Mouse (Mus musculus): ENCODE data around the gene Twistnb.

Gene Twistnb

DNA sequence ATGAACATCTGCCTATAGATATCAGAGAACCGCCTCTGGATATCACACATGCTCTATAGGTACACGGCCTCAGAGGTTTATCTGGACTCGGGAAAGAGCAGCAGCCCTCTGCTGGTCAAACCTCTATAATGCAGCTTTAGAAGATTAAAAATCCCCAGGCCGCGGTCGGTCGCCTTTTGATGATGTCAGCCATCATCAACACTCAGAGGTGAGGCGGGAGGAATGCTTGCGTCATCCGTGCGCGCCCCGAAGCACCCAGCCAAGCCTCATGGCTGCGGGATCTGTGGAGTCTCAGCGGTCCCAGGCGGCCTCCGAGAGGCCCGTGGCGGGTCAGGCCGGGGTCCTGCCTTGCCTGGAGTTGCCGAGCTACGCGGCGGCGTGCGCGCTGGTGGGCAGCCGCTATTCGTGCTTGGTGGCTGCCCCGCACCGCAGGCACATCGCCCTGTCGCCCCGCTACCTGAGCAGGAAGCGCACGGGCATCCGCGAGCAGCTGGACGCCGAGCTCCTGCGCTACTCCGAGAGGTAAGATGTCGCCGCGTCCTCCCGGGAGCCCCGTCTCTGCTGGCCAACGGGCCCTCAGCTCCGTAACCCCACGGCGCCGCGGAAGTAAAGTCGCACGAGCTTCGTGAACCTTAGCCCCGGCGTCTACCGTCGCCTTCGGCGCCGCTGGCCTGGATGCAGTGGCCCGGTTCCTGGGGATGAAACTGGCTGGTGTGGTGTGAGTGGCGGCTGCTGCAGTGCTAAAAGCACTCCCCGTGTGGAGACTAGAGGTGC is at the start of gene Twistnb:
Twistnb (plus strand) TSS at position 249 of the 774 bp plus-strand sequence.
- DNase-seq (ENCODE audit: low spot score in 2 of 2) = peak; percentile 96 to 97

DNA sequence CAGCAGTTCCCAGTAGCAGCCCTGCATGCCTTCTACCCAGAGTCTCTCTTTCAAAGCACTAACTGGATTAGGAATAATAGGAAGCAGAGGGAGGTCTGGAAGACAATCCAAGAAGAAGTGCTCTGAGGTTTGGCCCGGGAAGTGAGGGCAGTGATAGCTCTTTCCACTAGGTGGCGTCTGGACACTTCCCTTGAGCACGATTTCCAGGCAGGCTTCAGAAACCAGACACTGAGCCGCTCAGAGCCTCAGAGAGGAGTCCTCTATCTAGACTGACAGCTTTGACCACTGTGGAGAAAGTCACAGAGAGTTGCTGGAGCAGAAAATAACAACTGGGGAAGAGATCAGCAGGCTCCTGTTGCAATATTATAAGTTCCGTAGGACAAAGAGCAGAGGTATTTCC is 40.6 kb upstream of the Twistnb start:
- DNase-seq (ENCODE audit: low spot score in 2 of 2) = peak; percentile 63 to 66

DNA sequence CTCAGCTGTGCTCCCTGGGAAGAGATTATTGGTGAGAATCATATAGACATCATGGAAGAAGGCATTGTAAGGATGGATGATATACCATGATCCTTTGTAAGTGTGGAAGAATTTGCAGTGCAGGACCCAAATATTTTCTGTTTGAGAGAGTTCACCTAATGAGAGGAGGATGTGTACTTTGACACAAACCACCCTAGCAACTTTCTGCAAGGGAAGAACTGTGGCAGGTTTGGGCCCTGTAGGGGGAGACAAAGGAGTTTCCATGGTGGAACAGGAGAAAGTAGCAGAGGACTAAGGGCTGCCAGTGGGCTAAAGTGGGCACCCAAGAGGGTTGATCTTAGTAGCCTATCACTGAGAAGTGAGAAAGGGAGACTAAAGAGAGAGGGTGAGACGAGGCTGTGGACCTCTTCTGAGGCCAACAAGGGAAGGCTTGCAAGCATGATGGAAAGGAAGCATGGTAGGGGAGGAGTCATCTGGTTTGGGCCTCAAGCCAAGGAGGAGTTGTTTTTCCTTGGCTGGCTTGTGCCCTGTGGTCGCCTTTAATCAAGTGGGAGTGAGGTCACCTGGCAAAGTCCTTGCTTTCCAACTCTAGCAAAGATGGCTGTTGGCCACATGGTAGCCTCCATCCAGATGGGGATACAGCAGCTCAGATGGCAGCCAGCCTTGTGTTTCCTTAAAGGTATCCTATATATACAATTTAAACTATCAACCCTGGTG is 38.4 kb upstream of the Twistnb start:
- no peak for DNase-seq (ENCODE audit: low spot score in 2 of 2)

DNA sequence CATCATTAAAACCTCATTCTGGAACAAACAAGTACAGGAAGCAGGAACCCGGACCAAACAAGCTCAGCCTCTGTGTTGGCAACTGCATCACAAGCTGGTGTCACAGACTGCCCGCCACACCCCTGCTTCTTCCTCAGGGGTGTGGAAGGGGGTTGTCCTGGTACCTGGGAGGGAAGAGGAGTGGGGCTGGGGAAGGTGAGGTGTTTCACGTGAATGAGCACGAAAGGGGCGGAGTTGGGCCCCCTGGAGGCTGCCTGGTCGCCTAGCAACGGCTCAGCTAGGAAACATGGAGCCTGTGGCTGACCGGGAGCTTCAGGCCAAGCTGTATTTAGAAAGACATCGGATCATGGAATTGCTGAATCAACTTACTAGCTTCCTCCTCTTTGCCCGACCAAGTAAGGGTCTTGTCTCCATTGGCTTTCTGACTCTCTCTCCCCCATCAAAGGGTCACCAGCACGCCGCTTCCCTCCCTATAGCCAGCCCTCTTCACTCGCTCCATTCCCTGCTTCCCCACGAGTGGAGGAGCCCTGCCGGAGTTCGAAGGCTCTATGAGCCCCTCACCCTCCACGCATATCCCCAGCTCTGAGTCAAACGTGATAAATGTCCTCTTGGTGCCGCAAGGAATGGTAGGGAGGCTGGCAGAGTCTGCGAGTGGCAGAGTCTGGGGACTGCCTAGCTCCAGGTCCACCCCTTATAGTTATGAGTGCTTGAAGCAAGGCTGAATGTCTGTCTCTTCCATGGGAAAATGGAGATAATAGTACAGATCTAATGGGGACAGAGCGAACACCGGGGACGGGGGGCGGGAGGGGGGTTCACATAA is 34.4 kb upstream of the Twistnb start, which contains the start of gene Efcab10:
Efcab10 (plus strand) TSS at position 51 of the 820 bp plus-strand sequence.
- DNase-seq (ENCODE audit: low spot score in 2 of 2) = peak; percentile 46 to 48

DNA sequence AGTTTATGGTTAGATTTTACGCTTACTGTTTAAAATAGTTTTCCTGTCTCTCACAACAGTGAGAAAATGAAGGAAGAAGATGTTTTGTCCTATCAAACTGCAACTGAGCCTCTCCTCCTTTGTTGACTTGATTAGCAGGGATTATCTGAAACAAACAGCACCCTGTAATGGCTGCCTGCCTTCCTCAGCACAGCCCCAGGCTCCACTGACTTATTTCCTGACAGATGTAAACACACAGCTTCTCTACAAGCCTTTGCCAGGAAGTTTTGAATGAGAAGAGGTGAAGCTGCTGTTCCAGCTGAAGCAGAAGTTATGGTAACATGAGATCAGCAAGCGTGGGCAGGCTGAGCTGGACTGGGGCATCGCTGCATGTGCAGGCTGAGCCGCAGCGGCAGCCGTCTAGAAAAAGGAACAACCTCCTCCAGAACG is 26.2 kb upstream of the Twistnb start:
- DNase-seq (ENCODE audit: low spot score in 2 of 2) = peak in 1 of 2 experiments; percentile 28

DNA sequence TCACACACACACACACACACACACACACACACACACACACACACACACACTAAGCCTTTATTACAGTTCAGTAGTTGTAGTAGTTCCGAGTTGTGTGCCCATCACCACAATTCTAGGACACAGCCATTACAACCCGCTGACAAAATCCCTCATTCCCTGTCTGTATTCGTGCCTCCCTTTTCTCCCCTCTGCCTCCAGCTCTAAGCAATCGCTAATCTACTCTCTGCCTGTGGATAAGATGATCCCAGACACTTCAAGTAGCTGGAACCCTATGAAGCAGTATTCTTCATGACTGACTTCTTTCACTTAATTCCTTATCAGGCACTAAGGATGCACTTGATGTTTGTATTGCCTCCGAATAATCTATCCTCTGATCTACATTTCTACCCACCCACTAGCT is 24.4 kb upstream of the Twistnb start:
- DNase-seq (ENCODE audit: low spot score in 2 of 2) = no peak

DNA sequence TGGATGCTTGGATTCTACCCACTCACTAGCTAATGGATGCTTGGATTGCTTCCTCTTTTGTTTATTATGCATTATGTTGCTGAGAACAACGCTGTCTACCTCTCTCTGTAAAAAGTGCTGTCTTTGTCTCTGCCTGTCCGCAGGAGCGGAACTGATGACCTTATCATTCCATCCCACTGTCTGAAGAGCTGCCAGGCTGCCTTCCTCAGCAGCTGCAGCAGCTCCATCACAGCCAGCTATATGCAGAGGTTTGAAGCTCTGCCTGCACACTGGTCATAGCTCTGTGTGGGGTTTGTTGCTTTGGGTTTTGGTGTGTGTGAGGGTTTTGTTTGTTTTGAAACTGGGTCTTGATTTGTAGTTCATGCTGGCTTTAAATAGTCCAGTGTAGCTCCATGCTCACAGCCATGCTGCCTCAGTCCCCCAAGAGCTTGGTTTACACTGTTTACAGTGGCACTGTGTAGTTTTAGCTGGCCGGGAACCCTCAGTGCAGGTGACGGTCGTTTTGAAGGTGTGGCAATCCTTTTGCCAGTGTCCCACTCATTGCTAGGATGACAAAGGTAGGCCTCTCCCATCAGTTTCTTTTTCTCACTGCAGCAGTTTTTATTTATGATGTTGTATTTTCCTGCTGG is 23.9 kb upstream of the Twistnb start:
- DNase-seq (ENCODE audit: low spot score in 2 of 2) = no peak

DNA sequence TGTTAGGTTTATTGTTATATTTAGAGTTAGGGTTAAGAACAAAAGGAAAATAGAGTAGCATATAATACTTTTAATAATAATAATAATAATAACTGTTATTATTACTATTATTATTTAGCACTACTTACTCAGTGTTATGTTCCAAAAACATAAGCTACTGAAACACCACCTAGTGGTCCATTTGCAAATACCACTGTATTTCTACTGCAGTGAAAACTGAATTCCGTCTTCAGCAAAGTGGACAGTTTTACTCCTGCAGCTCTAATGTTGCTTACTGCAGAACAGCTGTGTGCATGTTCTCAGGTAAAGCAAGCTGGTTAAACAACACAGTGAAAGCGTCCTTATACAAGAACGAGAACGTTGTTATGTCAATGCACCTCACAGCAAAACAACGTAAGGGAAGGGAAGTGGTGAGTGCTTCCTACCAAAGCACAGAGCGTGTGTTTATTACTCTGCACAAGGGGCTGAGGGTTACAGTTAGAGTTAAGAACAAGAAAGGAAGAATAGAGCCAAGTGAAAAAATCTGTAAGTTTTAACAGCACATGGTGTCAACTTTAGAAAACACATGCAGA is 17.8 kb upstream of the Twistnb start:
- no peak for DNase-seq (ENCODE audit: low spot score in 2 of 2)

DNA sequence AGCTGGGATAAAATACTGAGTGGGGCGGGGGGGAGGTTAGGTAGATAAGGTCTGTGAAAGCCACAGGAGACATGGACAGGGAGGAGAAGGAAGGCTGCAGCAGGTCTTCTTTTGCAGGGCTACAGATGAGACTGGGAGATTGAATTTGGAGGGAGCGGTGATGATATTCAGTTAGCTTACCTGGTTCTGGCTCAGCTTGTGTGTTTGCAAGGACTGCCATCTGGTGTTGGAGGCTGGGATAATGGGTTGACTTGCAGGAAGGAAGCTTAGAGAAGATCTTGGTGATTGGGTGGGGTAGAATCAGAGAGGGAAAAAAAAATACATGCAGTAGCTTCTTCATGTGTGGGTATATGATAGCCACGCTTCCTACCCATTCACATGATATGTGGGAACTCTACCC is 5.1 kb upstream of the Twistnb start:
- peak; percentile 45 to 50 for DNase-seq (ENCODE audit: low spot score in 2 of 2)

DNA sequence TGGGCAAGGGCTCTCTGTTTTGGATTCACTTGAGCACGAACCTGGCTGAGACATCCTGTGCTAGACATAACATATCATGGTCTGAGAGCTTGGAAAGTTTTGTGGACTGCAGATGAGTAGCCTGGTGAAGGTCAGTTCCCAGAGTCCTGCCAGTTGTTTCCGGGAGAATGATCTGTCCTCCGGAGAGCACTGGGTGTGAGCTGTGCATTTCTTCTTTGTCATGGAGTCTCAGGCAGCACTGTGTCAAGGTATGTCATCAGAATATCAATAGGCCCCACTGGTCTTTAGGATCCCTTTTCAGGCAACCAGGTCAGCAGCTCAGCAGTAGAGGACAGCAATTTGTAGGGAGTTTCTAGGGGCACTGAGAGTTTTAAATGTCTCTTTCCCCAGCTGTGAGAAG is 2.1 kb upstream of the Twistnb start:
- no peak for DNase-seq (ENCODE audit: low spot score in 2 of 2)

DNA sequence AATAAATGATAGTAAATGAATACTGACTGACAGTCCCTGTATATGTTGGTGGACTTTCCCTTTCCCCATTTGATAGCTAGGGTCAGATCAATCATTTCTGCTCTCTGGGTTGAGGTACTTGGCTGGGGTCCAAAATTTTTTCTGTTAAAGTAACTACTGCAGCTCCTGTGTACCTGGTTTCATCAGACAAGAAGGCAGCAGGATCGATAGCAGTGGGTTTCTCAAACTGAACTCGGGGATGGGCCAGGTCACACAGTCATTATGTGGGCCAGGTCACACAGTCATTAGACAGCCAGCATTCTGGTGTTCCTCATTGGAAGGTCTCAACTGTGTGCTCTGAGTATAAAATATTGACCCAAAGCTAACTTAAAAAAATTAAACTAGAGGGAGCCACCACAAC is 1.7 kb upstream of the Twistnb start:
- no peak for DNase-seq (ENCODE audit: low spot score in 2 of 2)

DNA sequence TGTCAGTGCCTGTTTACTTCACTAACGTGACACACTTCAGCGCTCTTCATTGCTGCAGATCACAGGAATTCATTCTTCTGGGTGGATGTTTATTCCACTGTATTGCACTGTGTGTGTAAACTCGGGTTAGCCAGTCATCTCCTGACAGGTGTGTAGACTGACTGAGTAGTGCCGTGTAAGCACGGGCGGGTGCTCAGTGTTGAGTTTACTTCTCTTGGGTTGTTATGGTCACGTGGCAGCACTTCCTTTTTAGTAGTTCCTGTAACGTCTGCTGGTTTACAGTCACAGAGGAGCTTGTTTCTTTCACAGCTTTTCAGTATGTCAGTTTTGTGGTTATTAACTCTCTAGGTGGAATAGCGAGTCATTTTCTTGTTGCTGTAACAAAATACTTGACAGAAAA is 4.4 kb downstream of the Twistnb start:
- DNase-seq (ENCODE audit: low spot score in 2 of 2) = no peak

DNA sequence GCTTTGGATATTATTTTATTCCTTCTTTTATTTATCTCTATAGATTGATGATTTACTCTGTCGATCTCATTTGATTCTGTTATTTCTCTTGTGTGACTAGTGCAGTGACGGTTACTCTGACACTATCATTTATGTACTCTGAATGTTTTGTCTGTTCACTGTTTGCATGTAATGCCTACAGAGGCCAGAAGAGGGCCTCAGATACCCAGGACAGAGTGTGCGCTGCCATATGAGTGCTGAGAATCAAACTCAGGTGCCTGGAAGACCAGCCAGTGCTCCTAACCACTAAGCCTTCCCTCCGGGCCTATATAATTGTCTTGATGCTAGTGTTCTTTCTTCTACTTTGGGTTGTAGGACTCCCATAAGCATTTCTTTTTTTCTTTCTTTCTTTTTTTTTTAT is 5.3 kb downstream of the Twistnb start:
- DNase-seq (ENCODE audit: low spot score in 2 of 2) = no peak

DNA sequence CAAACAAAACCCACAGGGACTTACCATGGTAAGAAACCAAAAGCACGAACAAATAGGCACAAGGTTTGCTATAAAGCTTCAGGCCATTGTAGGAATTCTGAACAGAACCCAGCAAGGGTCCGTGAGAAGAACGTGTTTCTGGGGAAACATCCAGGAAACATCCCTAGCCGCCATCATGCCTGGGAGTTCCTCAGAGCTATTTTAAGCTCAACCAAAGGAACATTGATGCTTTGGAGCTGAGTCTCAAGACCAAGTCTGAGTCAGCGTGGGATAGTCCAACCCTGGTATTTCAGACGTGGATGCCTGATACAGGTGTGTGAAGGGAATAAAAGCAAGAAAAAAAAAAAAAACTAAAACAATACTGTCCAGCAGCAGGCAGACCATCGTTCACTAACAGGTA is 26.0 kb downstream of the Twistnb start:
- DNase-seq (ENCODE audit: low spot score in 2 of 2) = no peak

DNA sequence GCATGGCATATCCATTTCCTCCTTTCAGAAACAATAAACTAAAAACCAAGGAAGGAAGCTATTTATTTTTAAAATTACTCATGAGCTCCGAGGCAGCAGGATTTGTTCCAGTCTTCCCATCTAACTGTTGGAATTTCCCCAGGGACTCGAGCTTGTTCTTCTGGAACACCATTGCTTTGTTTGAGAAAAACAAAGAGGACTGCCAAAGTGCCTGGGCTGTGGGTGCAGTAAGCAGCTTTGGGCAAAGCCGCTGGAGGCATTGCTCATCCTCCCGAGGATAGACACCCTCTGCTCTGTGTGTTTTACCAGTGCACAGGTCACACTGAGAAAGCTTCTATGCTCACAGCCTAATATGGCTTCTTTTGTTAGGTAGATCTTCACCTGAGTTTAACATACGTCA is 26.8 kb downstream of the Twistnb start:
- DNase-seq (ENCODE audit: low spot score in 2 of 2) = no peak

DNA sequence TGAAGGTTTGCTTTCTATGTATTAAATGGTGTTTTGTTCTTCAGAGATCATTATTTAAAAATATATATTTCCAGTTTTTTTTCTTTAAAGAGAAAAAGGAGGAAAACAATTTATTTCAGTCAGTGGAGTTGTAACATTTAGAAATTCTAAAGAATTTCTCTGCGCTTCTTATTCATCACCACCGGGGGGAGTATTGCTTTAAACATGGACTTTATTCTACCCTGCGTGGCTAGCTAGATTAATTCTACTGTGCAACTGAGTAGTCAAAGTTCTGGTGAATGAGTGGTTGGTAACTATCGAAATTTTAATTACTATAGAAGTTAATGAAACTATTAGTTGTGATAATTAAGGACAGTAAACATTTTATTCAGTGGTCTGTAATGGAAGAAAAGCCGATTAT is 51.5 kb downstream of the Twistnb start:
- no peak for DNase-seq (ENCODE audit: low spot score in 2 of 2)

DNA sequence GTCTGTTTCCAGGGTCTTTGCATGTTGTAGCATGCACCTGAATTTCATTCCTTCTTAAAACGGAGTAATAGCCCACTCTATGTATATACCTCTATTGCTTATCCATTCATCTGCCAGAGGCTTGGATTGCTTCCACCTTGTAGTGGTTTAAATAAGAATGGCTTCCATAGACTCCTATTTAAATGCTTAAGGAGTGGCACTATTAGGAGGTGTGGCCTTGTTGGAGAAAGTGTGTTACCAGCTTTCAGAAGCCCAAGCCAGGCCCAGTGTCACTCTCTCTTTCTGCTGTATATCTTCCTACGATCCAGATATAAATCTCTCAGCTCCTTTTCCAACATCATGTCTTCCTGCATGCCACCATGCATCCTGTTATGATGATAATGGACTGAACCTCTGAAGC is 53.5 kb downstream of the Twistnb start:
- DNase-seq (ENCODE audit: low spot score in 2 of 2) = no peak
